In the genomic region with DNA sequence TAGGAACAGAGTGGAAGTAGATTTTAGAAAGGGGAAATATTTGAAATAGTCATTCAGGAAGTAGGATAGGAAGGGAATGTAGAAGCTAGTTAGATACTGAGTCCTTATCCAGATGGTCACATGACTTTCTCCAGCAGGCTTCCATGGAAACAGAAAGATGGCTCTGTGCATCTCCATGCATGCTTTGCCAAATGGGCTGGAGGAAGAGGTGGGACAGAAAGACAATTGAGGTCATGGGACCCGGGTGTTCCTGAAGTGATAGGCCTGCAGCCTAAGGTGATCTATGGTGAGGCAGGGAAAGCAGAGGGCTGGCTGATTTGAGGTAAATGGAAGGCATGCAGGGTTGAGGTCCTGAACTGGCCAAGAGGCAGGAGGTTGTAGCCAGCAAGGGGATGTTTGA, we compare ENCODE assay signal across 33 mouse cellular contexts. TPM values are rescaled to one million over a fixed set of nuclear protein-coding genes. Genes with fewer than 3 reads are reported as not detected.
"Had no signal": no experiment of that assay in that cellular context is flagged by ENCODE, and none has a peak within 500 bp of the region (broad histone marks: within the 10 kb centered on the region; RNA-seq: fewer than 3 reads in every experiment).

No protein-coding gene starts in this region.

- H3K36me3 ChIP-seq: heart, embryonic 13.5 days; hindbrain, embryonic 13.5 days; hindbrain, embryonic 15.5 days; kidney, embryonic 15.5 days; limb, embryonic 13.5 days; limb, embryonic 15.5 days; liver, embryonic 13.5 days; liver, embryonic 15.5 days had no signal

- H3K4me3 ChIP-seq: heart, embryonic 13.5 days; hindbrain, embryonic 13.5 days; hindbrain, embryonic 15.5 days; kidney, embryonic 15.5 days; limb, embryonic 13.5 days; limb, embryonic 15.5 days; liver, embryonic 13.5 days; liver, embryonic 15.5 days had no signal

- H3K27me3 ChIP-seq: hindbrain, embryonic 13.5 days; hindbrain, embryonic 15.5 days; limb, embryonic 15.5 days; liver, embryonic 13.5 days; liver, embryonic 15.5 days had no signal

- H3K4me1 ChIP-seq: heart, embryonic 13.5 days; hindbrain, embryonic 15.5 days; kidney, embryonic 15.5 days; limb, embryonic 13.5 days; limb, embryonic 15.5 days; liver, embryonic 13.5 days; liver, embryonic 15.5 days had no signal

- DNase-seq: gastrocnemius, postnatal 14 days; gastrocnemius, postnatal 36 days; kidney, adult 11 months; kidney, adult 8-10 months; kidney, postnatal 25 days; layer of hippocampus, adult 9-11 months; layer of hippocampus, postnatal 36 days; left cerebral cortex, postnatal 4 days; liver, embryonic 13.5 days; lung, adult 18-20 months had no signal

- H3K27ac ChIP-seq: heart, embryonic 13.5 days; hindbrain, embryonic 13.5 days; hindbrain, embryonic 15.5 days; hindbrain, postnatal 0 days; kidney, embryonic 15.5 days; kidney, postnatal 0 days; limb, embryonic 13.5 days; limb, embryonic 15.5 days; liver, embryonic 13.5 days; liver, embryonic 15.5 days had no signal

- H3K4me2 ChIP-seq: heart, embryonic 11.5 days; heart, embryonic 13.5 days; hindbrain, embryonic 13.5 days; hindbrain, embryonic 15.5 days; kidney, embryonic 15.5 days; limb, embryonic 13.5 days; limb, embryonic 15.5 days; liver, embryonic 11.5 days; liver, embryonic 13.5 days; liver, embryonic 15.5 days had no signal

- ATAC-seq: hindbrain, postnatal 0 days; intestine, embryonic 16.5 days had no signal

- H3K9ac ChIP-seq: heart, embryonic 13.5 days; hindbrain, embryonic 13.5 days; hindbrain, embryonic 15.5 days; kidney, embryonic 15.5 days; limb, embryonic 13.5 days; limb, embryonic 15.5 days; liver, embryonic 13.5 days; liver, embryonic 15.5 days had no signal

- H3K9me3 ChIP-seq: heart, embryonic 13.5 days; hindbrain, embryonic 13.5 days; hindbrain, embryonic 15.5 days; kidney, embryonic 15.5 days; limb, embryonic 13.5 days; limb, embryonic 15.5 days; liver, embryonic 13.5 days; liver, embryonic 15.5 days had no signal

RNA-seq across cellular contexts. Expression of a gene that starts 6.1 kb away (rescaled TPM):
- total RNA-seq: gastrocnemius, adult 18-20 months; gastrocnemius, adult 8-10 months; gastrocnemius, postnatal 36 days; heart, adult 18-20 months; heart, postnatal 25 days; hematopoietic stem cell, adult 5-6 weeks had no signal
- polyA plus RNA-seq: gonadal fat pad, adult 2 months; heart, embryonic 11.5 days; heart, postnatal 0 days; hindbrain, embryonic 11.5 days; hindbrain, embryonic 13.5 days; hindbrain, embryonic 15.5 days; intestine, embryonic 14.5 days; intestine, embryonic 16.5 days; large intestine, adult 2 months; limb, embryonic 11.5 days; limb, embryonic 13.5 days; limb, embryonic 15.5 days; liver, embryonic 11.5 days had no signal

RNA-seq across cellular contexts. Expression of a gene that starts 46.8 kb away (rescaled TPM):
- total RNA-seq: gastrocnemius, adult 18-20 months; gastrocnemius, adult 8-10 months; gastrocnemius, postnatal 14 days; gastrocnemius, postnatal 36 days; hematopoietic stem cell, adult 5-6 weeks had no signal
- polyA plus RNA-seq: limb, embryonic 11.5 days; limb, embryonic 13.5 days; liver, embryonic 13.5 days; liver, embryonic 15.5 days had no signal
